Mouse (Mus musculus): Measurements from ENCODE around the gene Fgf9.

Gene Fgf9

GRCm38 (mm10) chr14:58070481-58071119, at the start of gene Fgf9:
Fgf9 (plus strand) TSS chr14:58070547.
- peak; percentile 2 to 6 for DNase-seq

DNA sequence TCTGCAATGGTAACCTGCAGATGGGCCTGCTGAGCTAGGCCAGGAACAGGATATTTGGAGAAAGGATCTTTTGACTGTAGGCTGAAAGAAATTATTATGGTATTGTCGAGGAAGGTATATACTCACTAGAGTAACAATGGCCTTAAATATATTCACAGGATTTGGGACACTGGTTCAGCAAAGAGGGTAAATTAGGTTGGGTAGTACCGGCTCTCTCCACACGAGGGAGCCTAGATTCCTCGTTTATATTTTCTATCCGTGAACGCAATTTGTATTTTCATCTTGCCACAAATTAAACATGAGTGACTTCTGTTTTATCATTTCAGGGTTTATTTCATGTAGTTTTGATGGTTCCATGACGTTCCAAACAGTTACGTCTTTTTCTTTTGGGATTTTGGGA, 35.8 kb upstream of the Fgf9 start:
- DNase-seq: peak; percentile 11 to 29

- no peak for DNase-seq
Measured at GRCm38 (mm10) chr14:58036174-58036573, 34.2 kb upstream of the Fgf9 start.

DNA sequence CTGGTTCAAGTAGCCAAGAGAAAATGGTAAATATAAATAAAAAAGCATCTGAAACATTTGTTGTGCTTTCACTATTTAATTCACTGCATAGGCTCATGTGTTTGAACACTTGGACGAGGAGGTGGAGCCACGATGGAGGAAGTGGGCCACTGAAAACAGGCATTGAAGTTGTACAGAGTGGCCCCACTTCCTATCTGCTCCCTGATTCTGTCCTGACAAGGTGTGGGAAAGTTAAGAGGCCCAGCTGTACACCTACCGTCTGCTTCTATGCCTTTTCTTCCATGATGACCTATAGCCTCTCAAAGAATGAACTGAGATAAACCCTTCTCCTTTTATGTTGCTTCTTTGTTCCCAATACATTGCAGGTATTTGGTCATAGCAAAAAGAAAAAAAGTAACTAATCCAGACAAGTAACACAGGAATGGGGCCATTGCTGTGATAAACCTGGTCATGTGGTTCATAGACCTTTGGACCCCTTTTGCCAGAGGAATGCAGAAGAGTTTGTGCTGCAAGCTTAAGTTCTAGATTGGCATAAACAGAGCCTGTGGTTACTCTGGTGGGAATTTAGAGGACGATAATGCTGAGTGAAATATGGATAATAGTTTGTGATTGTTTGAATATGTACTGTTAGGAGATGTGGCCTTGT, 23.6 kb upstream of the Fgf9 start:
- DNase-seq: no peak

DNA sequence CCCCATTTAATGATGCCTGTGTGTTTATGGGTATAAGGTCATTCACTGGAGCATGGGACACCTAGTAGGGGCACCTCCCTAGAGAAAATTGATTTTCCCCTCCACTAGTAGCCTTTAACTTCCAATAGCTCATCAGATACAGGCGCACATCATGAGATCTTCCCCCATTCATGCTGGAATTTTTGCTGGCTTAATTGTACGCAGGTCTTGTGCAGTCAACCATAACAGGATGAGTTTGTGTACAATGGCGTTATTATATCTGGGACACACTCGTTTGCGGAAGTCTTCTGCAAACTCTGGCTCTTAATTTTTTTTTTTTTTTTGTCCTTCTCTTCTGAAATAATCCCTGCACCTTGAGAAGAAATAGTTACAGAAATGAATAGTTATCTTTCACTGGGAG, 19.7 kb upstream of the Fgf9 start:
- DNase-seq: no peak

DNA sequence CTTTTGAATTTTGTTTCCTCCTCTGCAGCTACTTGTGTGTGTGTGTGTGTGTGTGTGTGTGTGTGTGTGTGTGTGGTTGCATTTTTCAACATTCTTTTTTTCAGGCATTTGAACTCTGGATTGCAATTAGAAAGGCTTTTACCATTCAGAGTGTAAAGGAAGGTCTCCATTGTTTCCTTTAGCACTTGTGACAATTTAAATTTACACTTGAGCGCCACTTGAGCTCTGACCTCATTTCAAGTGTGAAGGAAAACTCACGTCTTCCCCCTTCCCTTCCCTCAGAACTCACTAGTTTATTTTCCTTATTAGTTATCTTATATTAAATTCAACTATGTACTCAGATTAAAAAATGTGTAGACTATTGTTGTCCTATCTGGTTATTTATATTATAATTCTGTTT, 2.8 kb upstream of the Fgf9 start:
- DNase-seq: peak; percentile 14 to 39

GRCm38 (mm10) chr14:58068641-58069040, 1.7 kb upstream of the Fgf9 start:
- no peak for DNase-seq

DNA sequence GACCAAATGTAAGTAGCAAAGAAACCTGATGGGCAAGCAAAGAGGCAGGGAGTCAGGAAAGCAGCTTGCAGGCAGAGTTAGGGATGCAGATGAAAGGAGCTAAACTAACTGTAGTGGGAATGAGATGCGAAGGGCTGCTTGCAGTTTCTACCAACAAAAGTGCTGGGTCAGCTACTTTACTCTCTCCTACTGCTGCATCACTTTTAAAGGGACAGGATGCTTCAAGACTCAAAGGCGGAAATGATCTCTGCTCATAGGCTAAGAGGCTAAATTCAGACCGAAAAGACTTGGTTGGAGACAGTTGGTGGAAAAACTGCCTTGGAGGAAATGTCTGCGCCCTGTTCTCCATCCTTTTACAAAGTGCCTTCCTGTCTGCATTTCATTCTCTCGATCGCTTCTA, 420 bp upstream of the Fgf9 start:
- DNase-seq: no peak

- DNase-seq: peak; percentile 29 to 45
Measured at GRCm38 (mm10) chr14:58071120-58071641, 834 bp downstream of the Fgf9 start.

DNA sequence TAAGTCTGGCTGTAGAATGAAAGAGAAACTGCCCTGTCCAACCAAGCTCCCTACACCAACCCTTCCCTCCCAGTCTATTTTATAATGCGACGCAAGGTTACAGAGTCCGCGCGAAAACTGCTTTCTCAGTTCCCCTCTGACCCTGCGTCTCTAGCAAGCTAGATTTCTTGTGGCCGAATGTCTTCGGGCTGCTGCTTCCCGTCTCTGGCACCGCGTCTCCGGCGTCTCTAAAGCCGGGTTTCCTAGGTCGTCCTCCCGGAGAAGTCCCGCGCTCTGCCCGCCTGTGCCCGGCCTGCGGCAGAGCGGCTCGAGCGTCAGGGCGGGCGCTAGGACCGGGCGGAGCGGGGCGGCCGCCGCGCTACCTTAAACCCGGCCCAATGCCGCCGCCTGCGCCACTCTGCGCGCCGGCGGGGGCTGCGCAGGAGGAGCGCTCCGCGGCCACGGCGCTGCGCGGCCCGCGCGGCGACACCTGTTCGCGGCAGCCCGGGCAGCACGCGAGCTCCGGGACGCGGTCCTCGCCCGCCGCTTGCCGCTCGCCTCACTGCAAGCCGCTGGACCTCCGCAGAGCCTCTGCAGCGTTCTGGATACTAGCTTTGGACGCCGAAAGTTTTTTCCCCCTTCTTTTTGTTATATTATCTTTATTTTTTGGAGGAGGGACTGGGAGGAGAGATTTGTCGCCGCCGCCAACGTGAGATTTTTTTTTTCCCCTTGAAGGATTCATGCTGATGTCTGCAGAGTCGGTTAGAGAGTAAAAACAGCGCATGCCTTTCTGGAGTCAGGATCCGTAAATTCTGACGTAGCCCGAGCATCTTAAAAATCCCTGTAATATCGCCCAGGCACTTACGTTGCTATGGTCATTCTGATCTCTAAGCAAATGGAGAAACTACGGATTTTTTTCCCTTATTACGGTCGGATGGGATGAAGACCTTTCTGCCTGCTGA, 1.8 kb downstream of the Fgf9 start:
- peak; percentile 59 to 62 for DNase-seq

DNA sequence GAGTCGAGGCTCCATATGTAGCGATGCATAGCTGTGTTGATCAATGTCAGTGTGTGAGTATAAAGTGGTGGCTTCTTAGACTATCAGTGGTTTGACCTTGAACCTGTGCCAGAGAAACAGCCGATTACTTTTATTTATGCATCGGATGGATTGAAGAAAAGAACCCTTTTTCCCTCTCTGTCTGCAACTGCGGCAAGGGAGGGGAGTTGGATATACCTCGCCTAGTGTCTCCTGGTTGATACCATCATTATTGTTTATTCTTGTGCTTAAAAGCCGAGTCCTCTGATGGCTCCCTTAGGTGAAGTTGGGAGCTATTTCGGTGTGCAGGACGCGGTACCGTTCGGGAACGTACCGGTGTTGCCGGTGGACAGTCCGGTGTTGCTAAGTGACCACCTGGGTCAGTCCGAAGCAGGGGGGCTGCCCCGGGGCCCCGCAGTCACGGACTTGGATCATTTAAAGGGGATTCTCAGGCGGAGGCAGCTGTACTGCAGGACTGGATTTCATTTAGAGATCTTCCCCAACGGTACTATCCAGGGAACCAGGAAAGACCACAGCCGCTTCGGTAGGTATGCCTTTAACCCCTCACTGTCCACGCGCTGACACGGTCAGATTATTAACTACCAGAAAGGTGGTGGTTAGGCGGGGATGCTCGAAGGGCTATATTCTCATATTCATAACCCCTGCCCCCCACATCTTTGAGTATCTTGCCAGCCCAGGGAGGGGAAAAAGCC, 2.6 kb downstream of the Fgf9 start:
- DNase-seq: peak in 1 of 2 experiments; percentile 3

DNA sequence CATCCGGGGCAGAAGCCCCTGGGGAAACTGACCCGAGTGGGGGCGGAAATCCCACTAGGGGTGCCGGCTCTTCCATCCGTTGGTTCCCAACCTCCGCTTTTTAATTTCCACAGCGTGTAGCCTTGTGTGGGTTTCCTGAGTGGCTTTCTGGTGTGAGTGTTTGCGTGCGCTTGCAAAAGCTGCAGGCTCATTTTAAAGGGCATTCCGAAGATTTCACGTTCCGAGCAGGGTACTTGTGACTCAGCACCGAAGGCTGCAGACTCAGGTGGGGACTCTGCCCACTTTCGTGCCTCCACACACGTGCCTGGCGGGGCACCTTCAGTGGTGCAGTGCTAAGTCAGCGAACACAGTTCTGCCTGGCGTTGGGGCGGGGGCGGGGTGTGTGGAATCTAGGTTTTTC, 3.6 kb downstream of the Fgf9 start:
- DNase-seq: peak; percentile 7 to 9

- DNase-seq: peak in 1 of 2 experiments; percentile 3
Measured at GRCm38 (mm10) chr14:58074621-58075432, 4.5 kb downstream of the Fgf9 start.

DNA sequence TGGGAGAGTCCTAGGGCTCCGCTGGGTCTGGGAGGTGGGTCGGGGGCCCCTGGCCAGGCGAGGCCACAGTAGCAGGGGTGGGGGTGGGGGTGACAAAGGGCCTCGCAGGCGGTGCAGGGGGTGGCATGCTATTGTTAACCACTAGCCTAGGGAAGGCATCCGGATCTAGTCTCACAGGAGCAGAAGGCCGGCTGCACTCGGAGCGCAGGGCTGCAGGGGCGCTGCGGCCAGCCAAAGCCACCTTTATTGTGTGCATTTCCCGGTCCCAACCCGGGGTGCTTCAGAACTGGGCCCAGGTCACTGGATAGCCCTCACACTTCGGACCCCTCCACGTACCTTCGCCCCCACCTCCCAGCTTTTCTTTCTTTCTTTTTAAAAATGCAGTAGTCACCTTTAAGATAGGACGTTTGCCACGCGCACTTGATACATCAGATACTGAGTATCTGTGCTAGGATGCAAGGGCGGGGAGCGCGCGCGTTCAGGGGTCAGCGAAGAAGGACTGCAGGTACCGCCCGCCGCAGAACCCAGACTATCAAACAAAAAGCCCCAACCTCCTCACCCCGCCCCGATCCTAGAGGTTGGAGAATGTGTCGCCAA, 5.2 kb downstream of the Fgf9 start:
- no peak for DNase-seq

GRCm38 (mm10) chr14:58076030-58076521, 5.7 kb downstream of the Fgf9 start:
- peak; percentile 15 to 36 for DNase-seq

DNA sequence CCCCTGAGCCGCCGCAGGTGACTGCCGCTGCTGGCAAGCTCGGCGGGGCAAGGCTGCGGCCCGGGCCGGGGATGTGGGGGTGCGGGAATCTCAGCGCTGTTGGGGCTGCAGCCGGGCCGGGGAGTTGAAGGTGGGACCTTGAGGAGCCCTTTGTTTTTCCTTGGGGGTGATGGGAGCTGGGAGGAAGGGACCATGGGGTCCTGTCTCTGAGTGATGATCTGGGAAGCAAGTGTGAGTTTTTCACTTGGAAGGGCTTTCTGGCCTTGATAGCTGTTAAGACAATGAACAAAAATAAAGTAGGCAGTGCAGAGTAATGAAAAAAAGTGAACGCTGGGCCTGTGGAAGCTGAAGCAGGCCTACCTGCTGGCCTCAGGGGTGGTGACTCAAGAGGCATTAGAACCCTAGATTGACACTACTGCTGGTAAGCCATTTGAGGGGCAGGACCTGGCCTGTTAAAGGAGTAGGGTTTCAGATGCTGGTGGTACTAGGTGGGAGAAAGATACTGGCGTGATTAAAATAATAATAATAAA, 6.4 kb downstream of the Fgf9 start:
- DNase-seq: no peak

DNA sequence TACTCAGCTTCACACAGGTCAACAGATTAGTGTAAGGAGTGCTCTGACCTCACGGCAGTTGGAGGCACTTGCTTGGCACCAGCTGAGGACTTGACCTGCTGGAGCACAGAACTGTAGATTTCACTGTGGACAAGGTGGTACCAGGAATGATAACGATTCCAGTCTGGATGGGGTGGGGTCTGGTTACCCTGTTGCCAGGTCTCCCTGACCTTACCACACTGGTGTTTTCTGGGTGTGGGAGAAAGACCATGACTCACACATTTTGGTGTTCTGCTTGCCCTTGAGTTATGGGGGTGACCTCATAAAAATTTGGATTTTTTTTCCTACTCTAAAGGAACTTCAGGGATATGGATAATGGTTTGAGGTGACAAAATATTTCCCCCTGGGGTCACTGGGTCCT, 9.1 kb downstream of the Fgf9 start:
- no peak for DNase-seq

GRCm38 (mm10) chr14:58081955-58082354, 11.6 kb downstream of the Fgf9 start:
- no peak for DNase-seq

DNA sequence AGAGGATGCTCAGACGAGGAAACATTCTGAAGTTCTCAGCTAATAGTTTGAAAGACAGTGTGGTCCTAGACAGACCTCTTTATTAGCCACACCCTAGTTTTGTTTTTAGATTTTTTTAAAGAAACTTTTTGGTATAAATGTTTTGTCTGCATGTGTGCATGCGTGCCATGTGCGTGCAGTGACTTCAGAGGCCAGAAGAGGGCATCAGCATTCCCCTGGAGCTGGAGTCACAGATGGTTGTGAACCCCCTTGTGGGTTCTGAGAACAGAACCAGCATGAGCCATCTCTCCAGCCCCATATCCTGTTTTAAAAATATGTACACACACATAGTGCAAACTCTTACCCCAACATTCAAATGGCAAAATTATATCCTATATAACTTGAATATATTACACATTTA, 13.9 kb downstream of the Fgf9 start:
- no peak for DNase-seq

DNA sequence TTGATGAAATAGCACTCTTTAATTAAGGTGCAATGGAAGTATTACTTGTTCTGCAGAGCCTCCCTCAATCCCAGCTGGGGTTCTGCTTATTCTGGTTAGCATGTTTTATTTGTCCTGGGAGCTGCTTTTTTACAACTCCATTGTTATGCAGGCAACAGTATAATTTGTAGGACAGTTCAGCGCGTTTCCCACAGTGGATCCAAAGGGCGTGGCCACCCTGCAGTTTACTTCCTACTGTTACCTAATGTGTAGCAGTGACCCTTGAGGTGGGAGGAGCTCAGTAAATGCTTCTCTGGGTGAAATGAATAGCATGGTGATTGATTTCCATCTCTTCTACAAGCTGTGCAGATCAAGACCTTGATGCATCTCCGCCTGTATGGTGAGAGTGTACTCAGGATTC, 17.0 kb downstream of the Fgf9 start:
- DNase-seq: no peak

DNA sequence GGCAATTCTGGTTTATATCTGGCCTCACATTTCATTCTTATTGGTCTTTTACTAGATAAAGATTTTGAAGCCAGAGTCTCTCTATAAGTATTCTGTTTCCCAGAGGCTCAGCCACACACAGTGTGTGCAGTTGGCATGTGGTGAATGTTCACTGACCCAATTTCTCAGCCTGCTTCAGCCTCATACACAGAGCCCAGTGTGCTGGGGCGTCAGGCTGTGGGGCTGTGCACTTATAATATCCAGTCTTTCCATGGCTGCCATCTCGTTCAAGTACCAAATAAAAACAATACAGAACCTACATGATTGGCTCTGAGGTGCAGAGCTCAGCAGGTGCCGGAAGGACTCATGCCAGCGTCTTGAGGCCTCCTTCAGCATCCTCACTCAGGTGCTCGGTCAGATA, 19.1 kb downstream of the Fgf9 start:
- DNase-seq: no peak

Measured in lung, adult 18-20 months (tissue).